Mouse (Mus musculus): ENCODE results near the gene Hs3st3a1. TPM values are rescaled to one million over a fixed set of nuclear protein-coding genes. Genes with fewer than 3 reads are reported as not detected.

The Hs3st3a1 gene
- total and polyA plus RNA-seq, 2 experiments from 2014 or later = 0.03 to 0.50 TPM

- H3K36me3 ChIP-seq (replicated peaks; ENCODE audit: control insufficient read depth, insufficient read depth, low read length) = no peaks in the 10 kb centered on the region
- H3K4me2 ChIP-seq (ENCODE audit: low read depth, low read length) = no peak overlapping the region
- no peak for ATAC-seq (ENCODE audit: insufficient read depth, low read depth)
- H3K9me3 ChIP-seq (replicated peaks; ENCODE audit: control insufficient read depth, low read length) = no peaks in the 10 kb centered on the region
- WGBS = 82% methylated on average over 3 of the region's 3 CpGs
- H3K4me1 ChIP-seq (ENCODE audit: control insufficient read depth, insufficient read depth) = peaks cover 18% of the 10 kb centered on the region
- no peak for TF ChIP-seq EP300 (IDR thresholded peaks at IDR 0.05; ENCODE audit: low read depth)
- no peak for TF ChIP-seq CTCF (IDR thresholded peaks at IDR 0.05; ENCODE audit: low read depth)
- no peak overlapping the region for H3K27ac ChIP-seq (ENCODE audit: low read depth)
- H3K9ac ChIP-seq (replicated peaks; ENCODE audit: low read depth, low read length) = no peak overlapping the region
- peaks cover 58% of the 10 kb centered on the region for H3K27me3 ChIP-seq (ENCODE audit: control insufficient read depth, insufficient read depth, low read length)
- no peak for DNase-seq (ENCODE audit: low spot score)
- H3K4me3 ChIP-seq (ENCODE audit: low read depth, low read length) = no peak overlapping the region
Measured at GRCm38 (mm10) chr11:64437721-64438120, 2.6 kb downstream of the Hs3st3a1 start.

- H3K9ac ChIP-seq (replicated peaks; ENCODE audit: low read depth, low read length) = no peak overlapping the region
- no peak overlapping the region for H3K27ac ChIP-seq (ENCODE audit: low read depth)
- TF ChIP-seq CTCF (IDR thresholded peaks at IDR 0.05; ENCODE audit: low read depth) (peak; percentile 30), EP300 (IDR thresholded peaks at IDR 0.05; ENCODE audit: low read depth) (no peak)
- peaks cover 18% of the 10 kb centered on the region for H3K4me1 ChIP-seq (ENCODE audit: control insufficient read depth, insufficient read depth)
- WGBS = 32% methylated on average over 3 of the region's 3 CpGs
- H3K27me3 ChIP-seq (ENCODE audit: control insufficient read depth, insufficient read depth, low read length) = peaks cover 61% of the 10 kb centered on the region
- DNase-seq (ENCODE audit: low spot score) (no peak), ATAC-seq (ENCODE audit: insufficient read depth, low read depth) (no peak)
- H3K4me3 ChIP-seq (ENCODE audit: low read depth, low read length) = no peak overlapping the region
- no peak overlapping the region for H3K4me2 ChIP-seq (ENCODE audit: low read depth, low read length)
- H3K36me3 ChIP-seq (replicated peaks; ENCODE audit: control insufficient read depth, insufficient read depth, low read length) = no peaks in the 10 kb centered on the region
- H3K9me3 ChIP-seq (replicated peaks; ENCODE audit: control insufficient read depth, low read length) = no peaks in the 10 kb centered on the region
Measured at GRCm38 (mm10) chr11:64438909-64439308, 3.8 kb downstream of the Hs3st3a1 start.

- Histone ChIP-seq H3K4me1 (ENCODE audit: control insufficient read depth, insufficient read depth) (no peaks in the 10 kb centered on the region), H3K4me3 (ENCODE audit: low read depth, low read length) (no peak overlapping the region; the same call in 1 of the 2 replicates)
- DNase-seq (ENCODE audit: low spot score) = peak; percentile 75
Measured at GRCm38 (mm10) chr11:64442119-64442518, 7.0 kb downstream of the Hs3st3a1 start.

GRCm38 (mm10) chr11:64442701-64443100 is 7.6 kb downstream of the Hs3st3a1 start:
- no peak overlapping the region for H3K27ac ChIP-seq (ENCODE audit: low read depth)
- no peak overlapping the region for H3K4me3 ChIP-seq (ENCODE audit: low read depth, low read length)
- no peak overlapping the region for H3K4me2 ChIP-seq (ENCODE audit: low read depth, low read length)
- no peak overlapping the region for H3K9ac ChIP-seq (replicated peaks; ENCODE audit: low read depth, low read length)
- H3K27me3 ChIP-seq (ENCODE audit: control insufficient read depth, insufficient read depth, low read length) = peaks cover 28% of the 10 kb centered on the region
- ATAC-seq (ENCODE audit: insufficient read depth, low read depth) (no peak), DNase-seq (ENCODE audit: low spot score) (no peak)
- no peak for TF ChIP-seq EP300 (IDR thresholded peaks at IDR 0.05; ENCODE audit: low read depth)
- no peak for TF ChIP-seq CTCF (IDR thresholded peaks at IDR 0.05; ENCODE audit: low read depth)
- H3K9me3 ChIP-seq (replicated peaks; ENCODE audit: control insufficient read depth, low read length) = no peaks in the 10 kb centered on the region
- H3K36me3 ChIP-seq (replicated peaks; ENCODE audit: control insufficient read depth, insufficient read depth, low read length) = no peaks in the 10 kb centered on the region
- WGBS = 38% methylated on average over 3 of the region's 3 CpGs
- H3K4me1 ChIP-seq (ENCODE audit: control insufficient read depth, insufficient read depth) = no peaks in the 10 kb centered on the region

More at GRCm38 (mm10) chr11:64442119-64442518, 7.0 kb downstream of the Hs3st3a1 start:
- Histone ChIP-seq H3K9me3 (replicated peaks; ENCODE audit: control insufficient read depth, low read length) (no peaks in the 10 kb centered on the region), H3K27me3 (ENCODE audit: control insufficient read depth, insufficient read depth, low read length) (peaks cover 34% of the 10 kb centered on the region), H3K9ac (replicated peaks; ENCODE audit: low read depth, low read length) (no peak overlapping the region), H3K4me2 (ENCODE audit: low read depth, low read length) (peak overlapping the region; percentile 36; the same call in 1 of the 2 replicates), H3K36me3 (replicated peaks; ENCODE audit: control insufficient read depth, insufficient read depth, low read length) (no peaks in the 10 kb centered on the region), H3K27ac (ENCODE audit: low read depth) (no peak overlapping the region)
- 16% methylated on average over 8 of the region's 8 CpGs for WGBS
- peak; percentile 66 for TF ChIP-seq CTCF (IDR thresholded peaks at IDR 0.05; ENCODE audit: low read depth)
- TF ChIP-seq EP300 (IDR thresholded peaks at IDR 0.05; ENCODE audit: low read depth) = no peak
- ATAC-seq (ENCODE audit: insufficient read depth, low read depth) = no peak; the same call in 1 of the 2 replicates

GRCm38 (mm10) chr11:64445227-64445626 is 10.1 kb downstream of the Hs3st3a1 start:
- no peak for DNase-seq (ENCODE audit: low spot score)
- Histone ChIP-seq H3K27ac (ENCODE audit: low read depth) (no peak overlapping the region), H3K4me3 (ENCODE audit: low read depth, low read length) (no peak overlapping the region), H3K9me3 (replicated peaks; ENCODE audit: control insufficient read depth, low read length) (no peaks in the 10 kb centered on the region), H3K27me3 (ENCODE audit: control insufficient read depth, insufficient read depth, low read length) (peaks cover 13% of the 10 kb centered on the region; the same call in 1 of the 2 replicates), H3K36me3 (replicated peaks; ENCODE audit: control insufficient read depth, insufficient read depth, low read length) (no peaks in the 10 kb centered on the region), H3K9ac (replicated peaks; ENCODE audit: low read depth, low read length) (no peak overlapping the region), H3K4me2 (ENCODE audit: low read depth, low read length) (no peak overlapping the region), H3K4me1 (ENCODE audit: control insufficient read depth, insufficient read depth) (no peaks in the 10 kb centered on the region)
- TF ChIP-seq EP300 (IDR thresholded peaks at IDR 0.05; ENCODE audit: low read depth) = no peak
- no peak for TF ChIP-seq CTCF (IDR thresholded peaks at IDR 0.05; ENCODE audit: low read depth)
- no peak for ATAC-seq (ENCODE audit: insufficient read depth, low read depth)
- 21% methylated on average over 1 of the region's 1 CpGs for WGBS

Measured in heart, postnatal 0 days (tissue).